Mouse (Mus musculus) left cerebral cortex, postnatal 14 days (tissue): ENCODE measurements at regions not wholly inside any gene's neighbourhood (a gene's known extent, or its start where the extent isn't known, plus 50 kb on each side); places are given as distances from the start of the nearest gene placed in this dataset.
A peak's percentile ranks its signal among the peaks of the same experiment; 100 is the strongest.

Source experiments
- DNase-seq, 2 experiments: peaks; one replicate each; pipeline ENCODE4 v3.0.0; 2021 to 2022; ENCODE audit warnings: low spot score in 2 of 2, mixed read lengths in 1 of 2
- intact Hi-C: fragments of 180-260 bp; cut with DNase I; formaldehyde crosslinking; loops from one replicate; pipeline ENCODE4 v1.15.1; 2025

DNA sequence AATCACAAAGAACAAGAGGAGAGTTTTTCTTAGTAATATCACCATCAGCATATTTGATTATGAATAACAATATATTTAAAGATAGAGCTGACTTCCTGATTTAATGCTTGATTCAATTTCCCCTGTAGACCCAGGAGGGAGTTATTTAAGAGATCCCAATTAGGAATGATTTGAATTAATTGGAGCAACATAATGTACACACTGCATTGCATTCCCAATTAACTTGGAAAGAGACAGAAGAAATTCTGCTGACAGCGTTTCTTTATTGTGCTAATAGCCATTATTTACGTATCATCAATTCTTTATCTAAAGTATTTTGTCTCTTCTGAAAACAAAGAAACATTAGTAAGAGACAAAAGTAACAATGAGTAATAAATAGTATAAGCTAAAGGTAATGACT, 1491.2 kb upstream of the Cited2 start:
- DNase-seq, result no peak
- intact Hi-C loops, result no loop called here

DNA sequence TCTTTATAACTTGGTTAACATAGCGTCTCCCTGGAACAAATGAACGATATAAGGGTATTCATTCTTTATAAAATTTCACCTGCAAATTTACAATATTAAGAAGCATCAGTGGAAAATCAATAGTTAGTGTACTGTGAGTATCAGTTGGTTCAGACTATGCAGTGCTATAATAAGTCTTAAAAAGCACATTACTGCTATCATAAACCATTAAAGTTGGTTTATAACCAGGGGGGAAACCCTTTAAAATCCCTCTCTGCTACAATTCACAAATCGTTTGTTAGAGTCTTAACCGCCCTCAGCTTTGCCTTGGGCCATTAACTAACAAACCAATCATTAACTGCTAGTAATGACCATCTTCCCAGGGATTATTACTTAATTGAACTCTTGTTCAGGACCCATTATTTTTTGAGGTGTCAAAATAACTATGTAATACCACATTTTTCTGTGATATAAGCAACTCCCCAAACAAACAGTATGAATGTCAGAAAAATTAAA, 1489.4 kb upstream of the Cited2 start:
- DNase-seq, result no peak
- intact Hi-C loops, result no loop called here

GRCm38 (mm10) chr10:16256329-16256728, 1466.7 kb upstream of the Cited2 start:
- intact Hi-C loops, result no loop called here
- no peak for DNase-seq

DNA sequence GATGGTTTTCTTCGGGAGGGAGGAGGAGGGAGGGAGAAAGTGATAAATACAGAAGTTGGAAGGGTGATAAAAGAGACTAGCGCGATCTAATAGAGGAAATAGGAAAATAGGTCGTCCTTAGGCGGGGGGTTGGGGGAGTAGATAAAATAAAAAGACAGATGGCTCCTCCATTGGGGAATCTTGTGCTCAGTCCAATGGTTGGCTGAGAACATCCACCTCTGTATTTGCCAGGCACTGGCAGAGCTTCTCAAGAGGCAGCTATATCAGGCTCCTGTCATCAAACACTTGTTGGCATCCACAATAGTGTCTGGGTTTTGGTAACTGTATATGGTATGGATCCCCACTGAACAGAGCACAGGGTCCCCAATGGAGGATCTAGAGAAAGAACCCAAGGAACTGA, 1450.2 kb upstream of the Cited2 start:
- no peak for DNase-seq
- intact Hi-C loops, result no loop called here

GRCm38 (mm10) chr10:16317026-16317425, 1406.0 kb upstream of the Cited2 start:
- intact Hi-C loops, result no loop called here
- no peak for DNase-seq

GRCm38 (mm10) chr10:16337546-16337945, 1385.5 kb upstream of the Cited2 start:
- DNase-seq, result no peak
- intact Hi-C loops, result no loop called here

DNA sequence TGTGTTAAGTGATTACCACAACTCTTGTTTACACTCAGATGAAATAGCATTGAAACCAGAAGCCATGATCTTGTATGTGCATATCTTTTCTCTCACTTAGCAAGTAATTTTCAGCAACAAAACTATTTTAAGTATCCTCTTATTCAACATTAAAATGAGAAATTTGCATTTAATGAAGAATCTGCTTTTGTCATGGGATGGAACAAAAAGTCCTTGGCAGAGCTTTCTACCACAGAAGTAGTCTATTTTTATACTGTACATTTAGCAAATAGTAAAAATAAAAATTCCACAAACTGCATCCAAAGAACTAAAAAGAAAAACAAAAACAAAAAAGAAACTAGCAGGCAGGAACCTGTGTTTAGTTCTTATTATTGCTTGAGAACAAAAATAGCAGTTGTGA, 1381.5 kb upstream of the Cited2 start:
- intact Hi-C loops, result no loop called here
- peak in 1 of 2 experiments; percentile 9 for DNase-seq

DNA sequence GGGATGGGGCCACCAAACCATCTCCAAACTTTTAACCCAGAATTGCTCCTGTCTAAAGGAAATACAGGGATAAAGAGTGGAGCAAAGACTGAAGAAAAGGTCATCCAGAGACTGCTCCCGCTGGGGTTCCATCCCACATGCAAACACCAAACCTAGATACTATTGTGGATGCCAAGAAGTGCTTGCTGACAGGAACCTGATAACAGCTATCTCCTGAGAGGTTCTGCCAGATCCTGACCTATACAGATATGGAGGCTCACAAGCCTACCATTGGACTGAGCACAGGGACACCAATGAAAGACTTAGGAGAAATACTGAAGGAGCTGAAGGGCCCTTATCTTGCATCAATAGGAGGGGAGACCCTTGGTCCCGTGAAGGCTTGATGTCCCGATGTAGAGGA, 1359.0 kb upstream of the Cited2 start:
- DNase-seq, result no peak
- intact Hi-C loops, result no loop called here
